ENCODE assay signal across 9 mouse cellular contexts in the genomic region with DNA sequence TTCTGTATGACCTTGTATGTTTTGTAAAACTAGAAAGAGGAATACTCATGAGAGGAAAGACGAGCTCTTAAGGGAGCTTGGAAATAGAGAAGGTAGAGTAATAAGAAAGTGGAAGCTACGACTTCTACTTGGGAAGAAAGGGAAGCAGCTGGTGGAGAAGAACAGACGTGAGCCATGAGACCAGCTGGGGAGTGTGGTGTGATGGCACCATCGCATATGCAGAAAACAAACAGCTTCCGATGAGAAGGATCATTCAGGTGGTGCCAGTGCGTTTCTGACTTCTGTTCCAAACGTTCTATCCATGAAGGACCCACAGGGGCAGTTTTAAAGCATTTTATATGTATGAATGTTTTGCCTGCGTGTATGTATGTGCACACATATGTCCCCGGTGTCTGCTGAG. TPM values are rescaled to one million over a fixed set of nuclear protein-coding genes. Genes with fewer than 3 reads are reported as not detected.
"Had no signal": no experiment of that assay in that cellular context is flagged by ENCODE, and none has a peak within 500 bp of the region (broad histone marks: within the 10 kb centered on the region; RNA-seq: fewer than 3 reads in every experiment).

No protein-coding gene starts in this region.

- DNase-seq: kidney, adult 18-20 months; kidney, adult 9 months; kidney, postnatal 14 days; kidney, postnatal 4 days; liver, postnatal 0 days; lung, embryonic 14.5 days; right cerebral cortex, postnatal 4 days; thymus, postnatal 25 days had no signal

RNA-seq across cellular contexts. Expression of gene Fhl2, which starts 13.5 kb away (rescaled TPM):
- polyA plus RNA-seq: macrophage had no signal
